Mouse (Mus musculus) liver, adult 2 months (tissue): ENCODE results near the gene Lsg1. TPM values are rescaled to one million over a fixed set of nuclear protein-coding genes. Genes with fewer than 3 reads are reported as not detected.

Experiments used
- DNase-seq: peaks from one replicate; pipeline ENCODE4 v3.0.0-alpha.2; 2011; ENCODE audit warnings: low read depth, low spot score; ENCODE audit errors: extremely low read depth
- H3K27ac ChIP-seq: fragments of 200-500 bp; replicated peaks from 2 replicates; pipeline ENCODE4 v1.5.1; 2012; ENCODE audit warnings: low read depth, mild to moderate bottlenecking, control low read depth, inconsistent platforms, low read length; ENCODE audit not compliant: insufficient read depth
- H3K27me3 ChIP-seq: fragments of 200-500 bp; 2 replicates; pipeline ENCODE4 v1.6.1; 2012; ENCODE audit warnings: mild to moderate bottlenecking, moderate library complexity, low read length, inconsistent platforms; ENCODE audit not compliant: control insufficient read depth, insufficient read depth
- H3K36me3 ChIP-seq: fragments of 200-500 bp; 2 replicates; pipeline ENCODE4 v1.6.1; 2012; ENCODE audit warnings: low read length, inconsistent platforms; ENCODE audit not compliant: control insufficient read depth, insufficient read depth
- H3K4me1 ChIP-seq: fragments of 200-500 bp; 2 replicates; pipeline ENCODE4 v1.6.1; 2011; ENCODE audit warnings: low read length; ENCODE audit not compliant: control insufficient read depth, insufficient read depth
- H3K4me3 ChIP-seq: fragments of 200-500 bp; 2 replicates; pipeline ENCODE4 v1.5.1; 2011; ENCODE audit warnings: low read depth, mild to moderate bottlenecking, control low read depth, low read length, moderate library complexity; ENCODE audit not compliant: insufficient read depth
- H3K79me2 ChIP-seq: fragments of 200-500 bp; 2 replicates; pipeline ENCODE4 v1.6.1; 2012; ENCODE audit warnings: inconsistent platforms, mild to moderate bottlenecking, low read length, moderate library complexity; ENCODE audit not compliant: control insufficient read depth, insufficient read depth
- H3K9ac ChIP-seq: fragments of 200-500 bp; 2 replicates; pipeline ENCODE4 v1.6.1; 2012; ENCODE audit warnings: low read depth, mild to moderate bottlenecking, control low read depth, inconsistent platforms, low read length
- CTCF ChIP-seq: fragments of 200-500 bp; IDR thresholded peaks from 2 replicates; pipeline ENCODE4 v1.5.1; 2011; ENCODE audit warnings: low read depth, low read length, control low read depth
- POLR2A ChIP-seq: fragments of 200-500 bp; IDR thresholded peaks from 2 replicates; pipeline ENCODE4 v1.6.1; 2011; ENCODE audit warnings: low read length, control low read depth; ENCODE audit not compliant: insufficient read depth; ENCODE audit errors: extremely low read depth
- WGBS: fragments of 180-500 bp; shearing (Covaris S2); methylation state at CpG from one replicate; pipeline ENCODE4 v1.1.7; 2018; 5-methylcytosine and 5-hydroxymethylcytosine counted together
- polyA plus RNA-seq: library from polyadenylated mRNA; depleted of rRNA; stranded (reverse); fragments of >200 nt; gene quantifications from 2 replicates; pipeline ENCODE4 v1.2.3, GENCODE M21; 2012
- total RNA-seq: library from RNA; depleted of rRNA; stranded (reverse); fragments of >200 nt; gene quantifications from 2 replicates; pipeline ENCODE4 v1.2.3, GENCODE M21; 2014

Lsg1 gene
- total and polyA plus RNA-seq, 2 experiments: 9.5 to 10.0 TPM

GRCm38 (mm10) chr16:30586935-30587493 is 378 bp downstream of the Lsg1 start:
- Histone ChIP-seq H3K4me3 (peak overlapping the region; percentile 94), H3K4me1 (peaks cover 2% of the 10 kb centered on the region; the same call in 1 of the 2 replicates), H3K27me3 (no peaks in the 10 kb centered on the region), H3K79me2 (peaks cover 11% of the 10 kb centered on the region; the same call in 1 of the 2 replicates), H3K36me3 (peaks cover 15% of the 10 kb centered on the region), H3K27ac (peak overlapping the region; percentile 67), H3K9ac (peak overlapping the region; percentile 88)
- TF ChIP-seq CTCF (no peak), POLR2A (no peak)
- no peak for DNase-seq
- 1% methylated on average over 19 of the region's 19 CpGs for WGBS

- no peak for TF ChIP-seq CTCF
- TF ChIP-seq POLR2A: no peak
- no peak overlapping the region for H3K4me3 ChIP-seq
- H3K27me3 ChIP-seq: no peaks in the 10 kb centered on the region
- 90% methylated on average over 5 of the region's 5 CpGs for WGBS
- H3K9ac ChIP-seq: no peak overlapping the region
- H3K79me2 ChIP-seq: peaks cover 3% of the 10 kb centered on the region; the same call in 1 of the 2 replicates
- H3K36me3 ChIP-seq: peaks cover 67% of the 10 kb centered on the region
- H3K27ac ChIP-seq: no peak overlapping the region
- DNase-seq: no peak
- H3K4me1 ChIP-seq: no peaks in the 10 kb centered on the region
Observed at GRCm38 (mm10) chr16:30580765-30581164, 6.6 kb downstream of the Lsg1 start.

DNA sequence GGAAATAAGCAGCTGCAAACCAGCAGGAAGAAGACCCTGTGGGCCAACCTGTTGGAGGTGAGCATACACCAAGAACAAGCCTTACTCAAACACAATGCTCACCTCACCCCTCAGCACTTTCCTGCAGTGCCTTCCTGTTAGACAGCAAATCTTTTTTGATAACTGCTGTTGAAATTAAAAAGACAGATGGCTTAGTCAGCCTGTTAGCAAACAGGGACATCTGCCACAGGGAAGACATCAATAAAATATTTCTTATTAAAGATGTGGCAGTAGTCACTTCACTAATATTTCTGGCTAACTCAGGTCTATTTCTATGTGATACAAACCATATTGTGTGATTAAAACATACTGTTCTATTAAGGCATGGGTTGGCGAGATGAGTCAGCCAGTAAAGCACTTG is 11.0 kb downstream of the Lsg1 start:
- H3K4me1 ChIP-seq: no peaks in the 10 kb centered on the region
- H3K36me3 ChIP-seq: peaks cover 71% of the 10 kb centered on the region
- TF ChIP-seq POLR2A: no peak
- no peak for TF ChIP-seq CTCF
- no peak overlapping the region for H3K4me3 ChIP-seq
- H3K79me2 ChIP-seq: no peaks in the 10 kb centered on the region
- no peak for DNase-seq
- H3K27ac ChIP-seq: no peak overlapping the region
- H3K9ac ChIP-seq: no peak overlapping the region
- no peaks in the 10 kb centered on the region for H3K27me3 ChIP-seq
- 97% methylated on average over 1 of the region's 1 CpGs for WGBS

DNA sequence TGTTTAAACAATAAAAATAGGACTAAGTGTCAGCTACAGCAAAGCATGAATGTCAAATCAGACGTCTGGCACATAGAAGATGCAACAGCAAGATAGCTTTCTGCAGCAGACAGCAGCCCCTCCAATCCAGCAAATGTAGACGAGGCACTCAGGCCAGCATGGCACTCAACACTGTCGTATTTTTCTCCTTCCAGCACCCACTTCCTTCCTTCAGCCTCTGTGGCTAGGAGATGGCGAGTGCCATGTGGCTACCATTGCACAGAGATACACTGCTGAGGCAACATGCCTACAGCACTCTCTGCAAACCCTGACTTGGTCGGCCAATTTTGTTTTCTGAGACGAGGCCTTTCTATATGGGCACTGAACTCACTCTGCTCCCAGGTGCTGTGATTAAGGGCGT is 11.6 kb downstream of the Lsg1 start:
- peaks cover 70% of the 10 kb centered on the region for H3K36me3 ChIP-seq
- H3K4me1 ChIP-seq: no peaks in the 10 kb centered on the region
- no peak overlapping the region for H3K4me3 ChIP-seq
- H3K27ac ChIP-seq: no peak overlapping the region
- no peaks in the 10 kb centered on the region for H3K79me2 ChIP-seq
- 87% methylated on average over 7 of the region's 7 CpGs for WGBS
- H3K9ac ChIP-seq: no peak overlapping the region
- no peaks in the 10 kb centered on the region for H3K27me3 ChIP-seq
- DNase-seq: no peak
- no peak for TF ChIP-seq CTCF
- TF ChIP-seq POLR2A: no peak

- no peaks in the 10 kb centered on the region for H3K79me2 ChIP-seq
- TF ChIP-seq POLR2A: no peak
- TF ChIP-seq CTCF: no peak
- H3K27me3 ChIP-seq: no peaks in the 10 kb centered on the region
- H3K9ac ChIP-seq: no peak overlapping the region
- DNase-seq: no peak
- H3K27ac ChIP-seq: no peak overlapping the region
- 72% methylated on average over 4 of the region's 4 CpGs for WGBS
- no peak overlapping the region for H3K4me3 ChIP-seq
- peaks cover 65% of the 10 kb centered on the region for H3K36me3 ChIP-seq
- H3K4me1 ChIP-seq: no peaks in the 10 kb centered on the region
Observed at GRCm38 (mm10) chr16:30572239-30572638, 15.2 kb downstream of the Lsg1 start.

DNA sequence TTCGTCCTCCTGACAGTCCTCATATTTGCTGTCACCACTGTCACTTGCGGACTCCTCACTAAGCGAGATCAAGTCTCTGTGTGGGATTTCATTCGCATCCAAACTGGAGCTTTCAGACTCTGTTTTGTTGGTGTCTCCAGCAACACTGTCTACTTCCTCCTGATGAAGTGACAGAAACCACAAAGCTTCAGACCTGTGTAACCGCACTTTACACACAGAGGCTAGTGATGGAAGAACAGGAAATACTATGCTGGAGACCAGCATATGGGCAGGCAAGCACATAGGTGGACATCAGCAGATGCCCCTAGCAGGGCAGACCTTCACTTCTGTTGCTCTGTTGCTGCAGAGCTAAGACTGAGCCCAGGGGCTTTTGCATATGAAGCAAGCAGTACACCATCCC is 16.0 kb downstream of the Lsg1 start:
- Histone ChIP-seq H3K4me3 (no peak overlapping the region), H3K4me1 (no peaks in the 10 kb centered on the region), H3K36me3 (peaks cover 62% of the 10 kb centered on the region), H3K9ac (no peak overlapping the region), H3K79me2 (no peaks in the 10 kb centered on the region), H3K27ac (no peak overlapping the region), H3K27me3 (no peaks in the 10 kb centered on the region)
- no peak for TF ChIP-seq CTCF
- TF ChIP-seq POLR2A: no peak
- no peak for DNase-seq
- 95% methylated on average over 5 of the region's 5 CpGs for WGBS
